Mouse (Mus musculus): ENCODE results near the gene Hacd3. TPM values are rescaled to one million over a fixed set of nuclear protein-coding genes. Genes with fewer than 3 reads are reported as not detected.

Gene Hacd3
- polyA plus RNA-seq, 1 experiment from 2014 or later = 223 TPM

DNA sequence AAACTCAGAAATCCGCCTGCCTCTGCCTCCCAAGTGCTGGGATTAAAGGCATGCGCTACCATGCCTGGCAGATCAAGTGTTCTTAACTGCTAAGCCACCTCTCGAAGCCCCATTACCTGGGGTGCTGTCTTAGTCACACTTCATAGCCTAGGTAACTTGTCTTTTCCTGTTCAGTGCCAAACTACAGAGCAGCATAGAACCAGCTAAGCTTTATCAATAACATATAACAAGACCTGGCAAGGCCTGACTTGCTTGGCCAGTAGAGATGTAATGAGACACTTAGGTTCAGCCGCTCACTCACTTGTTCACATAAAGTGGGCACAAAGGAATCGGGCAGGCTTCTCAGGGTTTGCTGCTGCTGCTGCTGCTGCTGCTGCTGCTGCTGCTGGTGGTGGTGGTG, 6.8 kb upstream of the Hacd3 start:
- Histone ChIP-seq H3K9ac (no peak overlapping the region), H3K27me3 (no peaks in the 10 kb centered on the region), H3K27ac (replicated peaks) (no peak overlapping the region), H3K4me1 (replicated peaks) (peaks cover 8% of the 10 kb centered on the region), H3K36me3 (no peaks in the 10 kb centered on the region), H3K4me2 (no peak overlapping the region), H3K4me3 (no peak overlapping the region), H3K9me3 (no peaks in the 10 kb centered on the region)
- no peak for ATAC-seq (ENCODE audit: low FRiP score, low read depth)
- 93% methylated on average over 5 of the region's 5 CpGs for WGBS

DNA sequence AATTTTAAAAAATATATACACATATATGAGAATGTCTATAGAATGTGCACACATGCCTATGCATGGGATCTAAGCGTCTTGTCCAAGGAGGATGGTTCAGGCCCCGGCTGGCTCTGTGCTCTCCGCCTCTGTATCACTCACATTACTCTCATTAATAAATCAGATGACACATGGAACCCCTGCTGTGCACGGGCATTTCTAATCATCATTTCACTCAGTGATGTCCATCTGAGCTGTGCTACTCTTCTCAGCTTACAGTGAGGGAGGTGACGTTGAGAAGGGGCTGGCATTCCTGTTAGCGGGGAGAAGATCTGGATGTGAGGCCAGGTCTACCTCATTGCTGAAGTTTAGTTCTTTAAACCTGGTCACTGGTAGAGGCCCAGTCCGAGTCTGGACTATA, 5.7 kb upstream of the Hacd3 start:
- Histone ChIP-seq H3K27ac (replicated peaks) (no peak overlapping the region), H3K36me3 (no peaks in the 10 kb centered on the region), H3K4me3 (no peak overlapping the region), H3K27me3 (no peaks in the 10 kb centered on the region), H3K4me2 (no peak overlapping the region), H3K4me1 (replicated peaks) (peaks cover 6% of the 10 kb centered on the region), H3K9ac (no peak overlapping the region), H3K9me3 (no peaks in the 10 kb centered on the region)
- no peak for ATAC-seq (ENCODE audit: low FRiP score, low read depth)
- 77% methylated on average over 7 of the region's 7 CpGs for WGBS

DNA sequence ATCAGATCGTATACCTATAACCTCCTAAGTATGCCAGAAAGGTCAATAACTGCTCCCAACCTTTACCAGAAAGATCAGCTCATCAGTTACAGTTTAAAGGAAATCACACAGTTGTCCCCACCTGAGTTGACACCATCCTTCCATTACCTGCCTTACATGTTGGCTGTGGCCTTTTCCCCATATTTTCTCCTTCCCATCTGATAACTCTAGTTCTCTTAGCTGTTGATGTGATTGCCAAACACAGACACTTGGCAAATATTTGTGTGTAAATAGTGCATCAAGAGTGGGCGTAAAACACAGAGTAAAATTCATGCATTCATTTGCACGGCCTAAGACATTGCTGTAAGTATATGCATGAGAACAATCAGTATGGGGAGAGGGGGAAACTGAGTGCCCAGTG, 2.0 kb upstream of the Hacd3 start:
- ATAC-seq (ENCODE audit: low FRiP score, low read depth) = no peak
- Histone ChIP-seq H3K36me3 (no peaks in the 10 kb centered on the region), H3K4me1 (replicated peaks) (peaks cover 30% of the 10 kb centered on the region), H3K9ac (no peak overlapping the region), H3K9me3 (no peaks in the 10 kb centered on the region), H3K4me2 (no peak overlapping the region), H3K27me3 (no peaks in the 10 kb centered on the region), H3K4me3 (no peak overlapping the region), H3K27ac (replicated peaks) (no peak overlapping the region)
- 97% methylated on average over 3 of the region's 3 CpGs for WGBS

DNA sequence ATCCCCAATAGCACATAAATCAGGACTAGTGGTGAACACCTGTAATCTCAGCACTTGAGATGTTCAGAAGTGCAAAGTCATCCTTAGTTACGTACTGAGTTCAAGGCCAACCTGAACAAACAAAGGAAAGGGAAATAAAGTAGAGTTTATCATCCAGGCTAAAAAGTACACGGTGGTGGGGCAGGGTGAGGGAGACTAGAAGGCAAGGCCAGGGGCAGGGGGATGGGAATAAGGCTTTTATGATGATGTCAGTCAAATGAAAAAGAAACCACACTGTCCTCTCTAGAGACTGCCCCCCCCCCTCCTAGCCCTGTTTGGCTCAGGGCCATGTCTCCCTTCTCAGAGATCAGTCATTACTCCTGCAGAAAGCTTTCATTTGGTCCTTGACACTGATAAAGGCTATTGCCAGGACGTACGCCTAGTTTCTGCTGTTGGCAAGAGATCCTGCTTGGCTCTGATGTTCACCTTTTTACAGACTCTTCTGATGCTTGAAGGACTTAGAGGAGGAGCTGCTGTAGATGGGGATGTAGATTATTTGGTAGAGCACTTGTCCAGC, 1.2 kb upstream of the Hacd3 start:
- H3K4me3 ChIP-seq = peak overlapping the region; percentile 82; the same call in 1 of the 2 replicates
- no peaks in the 10 kb centered on the region for H3K9me3 ChIP-seq
- no peak overlapping the region for H3K4me2 ChIP-seq
- no peaks in the 10 kb centered on the region for H3K27me3 ChIP-seq
- H3K9ac ChIP-seq = no peak overlapping the region
- WGBS = 77% methylated on average over 4 of the region's 4 CpGs
- H3K4me1 ChIP-seq (replicated peaks) = peaks cover 38% of the 10 kb centered on the region
- no peaks in the 10 kb centered on the region for H3K36me3 ChIP-seq
- ATAC-seq (ENCODE audit: low FRiP score, low read depth) = no peak
- H3K27ac ChIP-seq (replicated peaks) = peak overlapping the region; percentile 90; the same call in 1 of the 2 replicates

DNA sequence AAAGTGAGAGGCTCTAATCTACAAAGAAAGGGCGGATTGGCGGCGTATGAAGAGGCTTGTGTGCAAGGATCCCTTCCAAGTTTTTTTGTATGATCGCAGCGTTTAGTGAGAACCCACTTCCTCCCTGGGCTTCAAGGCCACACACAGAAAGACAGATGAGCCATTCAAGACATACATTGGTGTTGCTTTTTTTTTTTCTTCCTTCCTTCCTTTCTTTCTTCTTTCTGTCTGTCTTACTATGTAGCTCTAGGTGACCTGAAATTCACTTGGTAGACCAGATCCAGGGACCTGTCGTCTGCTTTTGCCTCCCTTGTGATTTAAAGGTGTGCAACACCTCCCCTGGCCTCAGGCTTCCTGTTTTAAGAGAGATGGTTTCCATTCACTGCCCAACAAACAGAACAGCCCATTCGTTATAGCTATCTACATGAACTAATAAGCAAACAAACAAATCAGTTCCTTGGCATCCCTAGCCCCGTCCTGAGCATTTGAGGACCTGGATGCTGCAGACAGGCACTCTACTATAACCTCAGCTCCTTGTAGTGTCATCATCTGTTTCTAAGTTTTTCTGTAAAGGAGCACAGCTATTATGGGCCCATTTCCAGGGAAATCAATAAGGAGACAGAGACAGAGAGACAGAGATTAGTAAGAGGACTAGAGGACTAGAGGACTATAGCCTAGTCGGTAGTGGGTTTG, 540 bp upstream of the Hacd3 start:
- 24% methylated on average over 9 of the region's 9 CpGs for WGBS
- Histone ChIP-seq H3K27ac (replicated peaks) (peak overlapping the region; percentile 90), H3K4me2 (peak overlapping the region; percentile 74), H3K36me3 (no peaks in the 10 kb centered on the region), H3K9me3 (no peaks in the 10 kb centered on the region), H3K4me1 (replicated peaks) (peaks cover 44% of the 10 kb centered on the region), H3K27me3 (no peaks in the 10 kb centered on the region), H3K4me3 (peak overlapping the region; percentile 82), H3K9ac (peak overlapping the region; percentile 31)
- no peak; the same call in 1 of the 2 replicates for ATAC-seq (ENCODE audit: low FRiP score, low read depth)

DNA sequence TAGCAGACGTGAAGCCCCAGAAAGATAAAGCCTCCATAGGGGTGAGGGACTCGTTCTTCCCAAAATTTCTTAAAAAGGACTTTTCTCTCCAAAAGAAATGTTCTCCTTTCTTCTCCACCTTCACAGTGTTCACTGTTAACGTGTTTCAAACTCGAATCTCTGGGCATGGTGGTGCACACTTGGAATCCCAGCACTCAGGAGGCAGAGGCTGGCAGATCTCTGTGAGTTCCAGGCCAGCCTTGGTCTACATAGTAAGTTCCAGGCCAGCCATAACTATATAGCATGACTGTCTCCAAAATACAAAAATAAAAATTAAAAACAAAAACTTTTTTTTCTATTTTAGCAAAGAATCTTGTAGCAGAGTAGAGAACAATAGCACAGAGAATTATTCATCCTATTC, 1.4 kb downstream of the Hacd3 start:
- Histone ChIP-seq H3K36me3 (no peaks in the 10 kb centered on the region), H3K4me1 (replicated peaks) (peaks cover 62% of the 10 kb centered on the region), H3K4me3 (peak overlapping the region; percentile 82), H3K4me2 (peak overlapping the region; percentile 74), H3K9me3 (no peaks in the 10 kb centered on the region), H3K27ac (replicated peaks) (no peak overlapping the region), H3K9ac (peak overlapping the region; percentile 91; the same call in 1 of the 2 replicates), H3K27me3 (no peaks in the 10 kb centered on the region)
- ATAC-seq (ENCODE audit: low FRiP score, low read depth) = no peak
- WGBS = 81% methylated on average over 4 of the region's 4 CpGs

DNA sequence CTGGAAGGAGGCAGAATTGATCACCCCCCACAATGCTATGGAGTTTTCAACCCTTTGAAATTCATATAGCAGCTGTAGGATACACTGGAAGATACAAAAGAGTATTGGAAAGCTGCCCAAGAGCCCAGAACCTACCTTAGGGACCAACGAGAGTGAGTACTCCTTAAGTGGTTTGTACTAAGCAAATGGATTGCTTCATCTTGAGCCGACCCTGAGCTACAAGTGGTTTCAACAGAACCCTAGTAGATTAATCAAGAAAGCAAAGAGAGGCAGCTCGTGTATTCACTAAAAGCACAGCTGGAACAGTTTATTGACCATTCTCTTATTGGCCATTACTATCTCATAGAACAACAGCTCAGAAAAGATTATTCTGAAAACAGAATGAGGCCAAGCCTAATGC, 2.3 kb downstream of the Hacd3 start:
- peak overlapping the region; percentile 74 for H3K4me2 ChIP-seq
- no peaks in the 10 kb centered on the region for H3K9me3 ChIP-seq
- no peaks in the 10 kb centered on the region for H3K27me3 ChIP-seq
- peaks cover 66% of the 10 kb centered on the region for H3K4me1 ChIP-seq (replicated peaks)
- H3K36me3 ChIP-seq = no peaks in the 10 kb centered on the region
- no peak for ATAC-seq (ENCODE audit: low FRiP score, low read depth)
- H3K27ac ChIP-seq (replicated peaks) = no peak overlapping the region
- H3K4me3 ChIP-seq = no peak overlapping the region
- 47% methylated on average over 3 of the region's 3 CpGs for WGBS
- H3K9ac ChIP-seq = no peak overlapping the region

DNA sequence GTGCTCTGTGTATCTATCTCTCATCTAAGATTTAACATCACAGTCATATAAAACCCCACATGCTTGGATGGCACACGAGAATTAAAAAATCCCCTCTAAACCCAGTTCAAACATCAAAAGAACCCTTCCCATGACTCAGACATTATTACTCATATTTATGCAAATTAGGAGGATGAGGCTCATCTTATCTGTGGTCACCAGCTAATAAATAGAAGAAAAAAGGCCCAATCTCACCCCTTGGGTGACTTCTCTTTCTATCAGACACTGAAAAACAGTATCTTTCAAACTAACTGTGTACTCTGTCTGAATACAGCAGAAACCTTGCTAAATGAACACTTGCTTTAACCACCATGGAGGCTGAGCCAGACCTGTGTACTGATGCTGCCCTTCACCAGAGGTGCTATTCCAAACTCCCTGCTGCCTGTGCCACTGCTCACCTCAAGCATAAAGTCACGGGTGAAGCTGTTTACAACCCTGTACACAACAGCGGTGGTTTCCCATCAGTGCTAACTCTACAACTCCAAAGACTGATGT, 2.8 kb downstream of the Hacd3 start:
- no peak for ATAC-seq (ENCODE audit: low FRiP score, low read depth)
- no peaks in the 10 kb centered on the region for H3K9me3 ChIP-seq
- no peaks in the 10 kb centered on the region for H3K27me3 ChIP-seq
- peak overlapping the region; percentile 74 for H3K4me2 ChIP-seq
- WGBS = 73% methylated on average over 3 of the region's 3 CpGs
- H3K36me3 ChIP-seq = no peaks in the 10 kb centered on the region
- peaks cover 67% of the 10 kb centered on the region for H3K4me1 ChIP-seq (replicated peaks)
- no peak overlapping the region for H3K4me3 ChIP-seq
- H3K27ac ChIP-seq (replicated peaks) = no peak overlapping the region
- H3K9ac ChIP-seq = no peak overlapping the region

DNA sequence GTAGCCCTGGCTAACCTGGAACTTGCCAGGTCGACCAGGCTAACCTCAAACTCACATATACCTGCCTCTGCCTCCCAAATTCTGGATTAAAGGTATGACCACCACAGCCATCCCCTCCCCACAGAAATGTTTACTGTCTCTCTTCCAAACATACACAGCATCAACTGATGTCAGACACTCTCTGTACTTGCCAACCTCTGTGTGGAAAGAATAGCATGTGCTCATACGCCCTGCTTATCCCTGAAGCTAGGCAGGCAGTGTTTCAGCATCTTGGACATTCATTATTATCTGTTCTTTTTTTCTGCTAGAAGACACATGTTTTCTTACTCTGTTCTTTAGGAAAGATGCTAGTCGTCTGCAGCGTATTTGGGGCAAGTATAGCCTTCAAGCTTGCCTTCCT, 3.6 kb downstream of the Hacd3 start:
- no peak for ATAC-seq (ENCODE audit: low FRiP score, low read depth)
- Histone ChIP-seq H3K27me3 (no peaks in the 10 kb centered on the region), H3K9ac (no peak overlapping the region), H3K4me1 (replicated peaks) (peaks cover 67% of the 10 kb centered on the region), H3K4me3 (no peak overlapping the region), H3K4me2 (peak overlapping the region; percentile 74; the same call in 1 of the 2 replicates), H3K27ac (replicated peaks) (0 out of 2 replicates have a peak overlapping the region, but pooled peaks have one; percentile 9), H3K36me3 (no peaks in the 10 kb centered on the region), H3K9me3 (no peaks in the 10 kb centered on the region)
- WGBS = 89% methylated on average over 4 of the region's 4 CpGs

DNA sequence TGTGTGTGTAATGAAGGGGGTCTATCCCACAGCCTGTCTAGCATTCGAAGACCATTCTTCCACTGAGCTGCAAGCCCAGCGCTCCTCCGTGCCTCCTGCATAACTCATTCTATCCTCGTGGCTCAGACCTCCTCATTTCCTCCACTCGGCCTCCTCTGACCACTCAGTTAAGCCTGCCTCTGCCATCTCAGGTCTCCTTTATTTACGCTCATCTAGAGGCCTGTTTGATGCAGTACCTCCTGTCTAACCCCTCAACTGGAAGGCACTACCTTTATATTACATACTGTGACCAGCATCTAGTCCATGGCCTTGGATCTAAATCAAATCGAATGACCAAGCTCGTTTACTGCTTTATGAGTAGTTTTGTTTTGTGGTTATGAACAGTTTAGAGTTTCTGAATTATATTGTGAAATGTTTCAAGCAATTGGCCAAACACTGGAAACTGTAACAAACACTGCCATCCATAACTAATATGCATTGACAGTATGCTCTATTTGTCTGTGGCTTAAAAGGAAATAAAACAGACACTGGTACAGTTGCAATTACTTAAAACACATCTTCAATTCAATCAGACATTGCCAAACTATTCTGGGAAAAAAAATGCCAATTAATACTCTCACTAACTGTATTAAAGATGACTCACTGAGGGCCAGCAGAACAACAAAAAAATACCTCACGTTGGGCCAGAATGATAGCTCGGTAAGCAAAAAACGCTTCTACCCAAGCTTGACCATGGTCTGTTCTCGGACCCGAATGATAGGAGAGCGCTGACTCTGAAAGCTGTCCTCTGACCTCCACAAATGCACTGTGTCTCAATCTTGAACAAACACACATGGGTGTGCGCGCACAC, 4.3 kb downstream of the Hacd3 start:
- Histone ChIP-seq H3K4me3 (no peak overlapping the region), H3K4me2 (peak overlapping the region; percentile 18), H3K4me1 (replicated peaks) (peaks cover 64% of the 10 kb centered on the region), H3K36me3 (no peaks in the 10 kb centered on the region), H3K27ac (replicated peaks) (peak overlapping the region; percentile 75), H3K9ac (no peak overlapping the region), H3K27me3 (no peaks in the 10 kb centered on the region), H3K9me3 (no peaks in the 10 kb centered on the region)
- WGBS = 75% methylated on average over 16 of the region's 16 CpGs
- ATAC-seq (ENCODE audit: low FRiP score, low read depth) = no peak

DNA sequence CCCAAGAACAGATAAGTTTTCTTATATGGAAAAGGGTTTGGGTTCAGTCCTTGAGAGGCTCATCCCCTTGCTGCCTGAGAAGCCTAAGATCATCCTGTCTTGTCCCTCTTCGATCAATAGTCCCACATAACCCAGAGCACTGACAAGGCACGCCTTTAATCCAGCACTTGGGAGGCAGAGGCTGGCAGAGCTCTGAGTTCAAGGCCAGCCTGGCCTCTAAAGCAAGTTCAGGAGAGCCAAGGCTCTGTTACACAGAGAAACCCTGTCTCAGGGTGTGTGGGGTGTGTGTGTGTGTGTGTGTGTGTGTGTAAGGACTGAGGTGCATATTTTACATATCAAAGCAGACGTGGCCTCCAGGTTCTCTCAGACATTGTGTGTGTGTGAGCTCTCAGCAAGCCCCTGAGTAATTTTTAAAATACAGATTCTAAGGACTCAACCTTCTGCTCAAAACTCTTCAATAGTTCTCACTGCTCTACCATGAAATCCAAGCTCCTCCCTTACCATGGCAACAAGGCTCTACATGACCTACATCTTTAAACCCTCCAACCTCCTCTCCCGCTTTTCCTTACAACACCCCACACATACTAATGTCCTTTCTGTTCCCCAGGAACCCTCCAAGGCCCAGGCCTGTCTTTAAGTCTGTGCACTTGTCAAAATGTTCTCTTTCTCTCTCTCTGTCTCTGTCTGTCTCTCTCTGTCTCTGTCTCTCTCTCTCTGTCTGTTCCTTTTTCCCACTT, 5.1 kb downstream of the Hacd3 start:
- peak overlapping the region; percentile 18 for H3K4me2 ChIP-seq
- no peak overlapping the region for H3K9ac ChIP-seq
- peak; percentile 58; the same call in 1 of the 2 replicates for ATAC-seq (ENCODE audit: low FRiP score, low read depth)
- 57% methylated on average over 4 of the region's 4 CpGs for WGBS
- no peaks in the 10 kb centered on the region for H3K36me3 ChIP-seq
- peak overlapping the region; percentile 75 for H3K27ac ChIP-seq (replicated peaks)
- no peaks in the 10 kb centered on the region for H3K27me3 ChIP-seq
- H3K9me3 ChIP-seq = no peaks in the 10 kb centered on the region
- peaks cover 60% of the 10 kb centered on the region for H3K4me1 ChIP-seq (replicated peaks)
- no peak overlapping the region for H3K4me3 ChIP-seq

All from hindbrain, embryonic 15.5 days (tissue).